Mouse (Mus musculus): Measurements from ENCODE around the gene Tmem270. TPM values are rescaled to one million over a fixed set of nuclear protein-coding genes. Genes with fewer than 3 reads are reported as not detected.

Gene Tmem270
- polyA plus RNA-seq (2015; fragmentation: Nextera tagmentation; extraction: Ambion mirVana): not detected in 2 replicates

- no peaks in the 10 kb centered on the region for H3K27me3 ChIP-seq (replicated peaks)
- H3K4me2 ChIP-seq (replicated peaks): 0 out of 2 replicates have a peak within 1 kb of the TSS, but pooled peaks have one; percentile 11
- WGBS: 82% methylated on average over 6 of the region's 6 CpGs
- no peaks in the 10 kb centered on the region for H3K4me1 ChIP-seq (replicated peaks)
- no peak within 1 kb of the TSS for H3K9ac ChIP-seq
- no peak within 1 kb of the TSS for H3K4me3 ChIP-seq (replicated peaks)
- no peak; the same call in 1 of the 2 replicates for ATAC-seq
- H3K9me3 ChIP-seq: no peaks in the 10 kb centered on the region
- no peak within 1 kb of the TSS for H3K27ac ChIP-seq
- no peaks in the 10 kb centered on the region for H3K36me3 ChIP-seq
Observed at GRCm38 (mm10) chr5:134906633-134907032, at the start of gene Tmem270. Gene Tmem270, minus strand, starts transcription at chr5:134906733.

GRCm38 (mm10) chr5:134955491-134955890 is 49.0 kb upstream of the Tmem270 start:
- peaks cover 11% of the 10 kb centered on the region for H3K4me1 ChIP-seq (replicated peaks)
- H3K27ac ChIP-seq: no peak overlapping the region
- H3K4me3 ChIP-seq (replicated peaks): no peak overlapping the region
- H3K4me2 ChIP-seq (replicated peaks): no peak overlapping the region
- ATAC-seq: no peak
- no peaks in the 10 kb centered on the region for H3K36me3 ChIP-seq
- 67% methylated on average over 5 of the region's 5 CpGs for WGBS
- H3K9ac ChIP-seq: no peak overlapping the region
- no peaks in the 10 kb centered on the region for H3K27me3 ChIP-seq (replicated peaks)
- no peaks in the 10 kb centered on the region for H3K9me3 ChIP-seq

- no peaks in the 10 kb centered on the region for H3K9me3 ChIP-seq
- H3K4me3 ChIP-seq (replicated peaks): peak overlapping the region; percentile 18
- no peaks in the 10 kb centered on the region for H3K36me3 ChIP-seq
- peak overlapping the region; percentile 86 for H3K27ac ChIP-seq
- 6% methylated on average over 19 of the region's 19 CpGs for WGBS
- H3K4me1 ChIP-seq (replicated peaks): peaks cover 24% of the 10 kb centered on the region
- ATAC-seq: peak; percentile 57
- peak overlapping the region; percentile 60 for H3K4me2 ChIP-seq (replicated peaks)
- H3K9ac ChIP-seq: peak overlapping the region; percentile 48; the same call in 1 of the 2 replicates
- H3K27me3 ChIP-seq (replicated peaks): 0 out of 2 replicates have a peak, but pooled peaks cover 6% of the 10 kb centered on the region
Observed at GRCm38 (mm10) chr5:134951053-134951884, 44.7 kb upstream of the Tmem270 start.

GRCm38 (mm10) chr5:134948085-134948439 is 41.5 kb upstream of the Tmem270 start:
- Histone ChIP-seq H3K36me3 (no peaks in the 10 kb centered on the region), H3K4me3 (replicated peaks) (no peak overlapping the region), H3K9me3 (no peaks in the 10 kb centered on the region), H3K4me2 (replicated peaks) (peak overlapping the region; percentile 46), H3K27me3 (replicated peaks) (0 out of 2 replicates have a peak, but pooled peaks cover 7% of the 10 kb centered on the region), H3K27ac (peak overlapping the region; percentile 88), H3K4me1 (replicated peaks) (peaks cover 24% of the 10 kb centered on the region), H3K9ac (peak overlapping the region; percentile 18)
- 55% methylated on average over 4 of the region's 4 CpGs for WGBS
- ATAC-seq: no peak

GRCm38 (mm10) chr5:134947420-134948084 is 41.0 kb upstream of the Tmem270 start:
- peak; percentile 15; the same call in 1 of the 2 replicates for ATAC-seq
- Histone ChIP-seq H3K4me2 (replicated peaks) (peak overlapping the region; percentile 46), H3K27me3 (replicated peaks) (0 out of 2 replicates have a peak, but pooled peaks cover 7% of the 10 kb centered on the region), H3K4me3 (replicated peaks) (no peak overlapping the region), H3K9me3 (no peaks in the 10 kb centered on the region), H3K27ac (peak overlapping the region; percentile 88), H3K36me3 (no peaks in the 10 kb centered on the region), H3K9ac (peak overlapping the region; percentile 18; the same call in 1 of the 2 replicates), H3K4me1 (replicated peaks) (peaks cover 24% of the 10 kb centered on the region)
- WGBS: 23% methylated on average over 5 of the region's 5 CpGs

GRCm38 (mm10) chr5:134946857-134947255 is 40.3 kb upstream of the Tmem270 start, which contains the start of gene Cldn4:
Gene Cldn4, minus strand, starts transcription at chr5:134946934.
- Histone ChIP-seq H3K4me2 (replicated peaks) (peak within 1 kb of the TSS; percentile 46), H3K4me3 (replicated peaks) (peak within 1 kb of the TSS; percentile 45), H3K4me1 (replicated peaks) (peaks cover 24% of the 10 kb centered on the region), H3K27ac (peak within 1 kb of the TSS; percentile 88), H3K9me3 (no peaks in the 10 kb centered on the region), H3K9ac (peak within 1 kb of the TSS; percentile 52), H3K27me3 (replicated peaks) (0 out of 2 replicates have a peak, but pooled peaks cover 7% of the 10 kb centered on the region), H3K36me3 (no peaks in the 10 kb centered on the region)
- peak; percentile 81 for ATAC-seq
- 13% methylated on average over 11 of the region's 11 CpGs for WGBS

GRCm38 (mm10) chr5:134946063-134946856 is 39.7 kb upstream of the Tmem270 start:
- H3K27ac ChIP-seq: peak overlapping the region; percentile 88
- 20% methylated on average over 43 of the region's 43 CpGs for WGBS
- peak overlapping the region; percentile 45 for H3K4me3 ChIP-seq (replicated peaks)
- peaks cover 21% of the 10 kb centered on the region for H3K4me1 ChIP-seq (replicated peaks)
- H3K9ac ChIP-seq: peak overlapping the region; percentile 52
- H3K9me3 ChIP-seq: no peaks in the 10 kb centered on the region
- no peaks in the 10 kb centered on the region for H3K36me3 ChIP-seq
- ATAC-seq: peak; percentile 36
- H3K4me2 ChIP-seq (replicated peaks): peak overlapping the region; percentile 46
- 0 out of 2 replicates have a peak, but pooled peaks cover 7% of the 10 kb centered on the region for H3K27me3 ChIP-seq (replicated peaks)

- Histone ChIP-seq H3K4me2 (replicated peaks) (peak overlapping the region; percentile 46), H3K9me3 (no peaks in the 10 kb centered on the region), H3K4me1 (replicated peaks) (peaks cover 15% of the 10 kb centered on the region), H3K27me3 (replicated peaks) (0 out of 2 replicates have a peak, but pooled peaks cover 7% of the 10 kb centered on the region), H3K4me3 (replicated peaks) (peak overlapping the region; percentile 45), H3K36me3 (no peaks in the 10 kb centered on the region; the same call in 1 of the 2 replicates), H3K9ac (peak overlapping the region; percentile 52), H3K27ac (peak overlapping the region; percentile 88)
- 33% methylated on average over 18 of the region's 19 CpGs for WGBS
- ATAC-seq: no peak
Observed at GRCm38 (mm10) chr5:134945266-134945959, 38.9 kb upstream of the Tmem270 start.

GRCm38 (mm10) chr5:134944179-134944578 is 37.6 kb upstream of the Tmem270 start:
- H3K4me2 ChIP-seq (replicated peaks): peak overlapping the region; percentile 46; the same call in 1 of the 2 replicates
- WGBS: 64% methylated on average over 5 of the region's 5 CpGs
- 0 out of 2 replicates have a peak, but pooled peaks cover 7% of the 10 kb centered on the region for H3K27me3 ChIP-seq (replicated peaks)
- H3K4me1 ChIP-seq (replicated peaks): peaks cover 15% of the 10 kb centered on the region
- ATAC-seq: no peak
- no peaks in the 10 kb centered on the region; the same call in 1 of the 2 replicates for H3K36me3 ChIP-seq
- H3K9ac ChIP-seq: no peak overlapping the region
- H3K9me3 ChIP-seq: no peaks in the 10 kb centered on the region
- H3K27ac ChIP-seq: peak overlapping the region; percentile 54; the same call in 1 of the 2 replicates
- H3K4me3 ChIP-seq (replicated peaks): peak overlapping the region; percentile 18

GRCm38 (mm10) chr5:134942740-134943139 is 36.2 kb upstream of the Tmem270 start:
- 0 out of 2 replicates have a peak, but pooled peaks cover 7% of the 10 kb centered on the region for H3K27me3 ChIP-seq (replicated peaks)
- 79% methylated on average over 2 of the region's 2 CpGs for WGBS
- no peaks in the 10 kb centered on the region; the same call in 1 of the 2 replicates for H3K36me3 ChIP-seq
- no peak overlapping the region for H3K27ac ChIP-seq
- H3K9ac ChIP-seq: no peak overlapping the region
- H3K4me2 ChIP-seq (replicated peaks): no peak overlapping the region
- no peaks in the 10 kb centered on the region for H3K9me3 ChIP-seq
- no peak for ATAC-seq
- H3K4me1 ChIP-seq (replicated peaks): peaks cover 11% of the 10 kb centered on the region
- H3K4me3 ChIP-seq (replicated peaks): no peak overlapping the region

Measured in intestine, embryonic 15.5 days (tissue).